Mouse (Mus musculus) kidney, adult 2 months (tissue): Measurements from ENCODE around the gene Htr5b.

Experiments used
- CTCF ChIP-seq: fragments of 200-500 bp; conservative IDR thresholded peaks from 2 replicates; pipeline ENCODE4 v1.5.1; 2011; ENCODE audit warnings: low read depth, mild to moderate bottlenecking, control low read depth, low read length, moderate library complexity, mixed read lengths; ENCODE audit not compliant: insufficient read depth, insufficient read length
- POLR2A ChIP-seq: fragments of 200-500 bp; IDR thresholded peaks from one replicate; pipeline ENCODE4 v1.6.1; 2011; ENCODE audit warnings: low read depth, low read length, control low read depth

GRCm38 (mm10) chr1:121483091-121483490 is 45.2 kb downstream of the Htr5b start:
- no peak for TF ChIP-seq CTCF
- no peak for TF ChIP-seq POLR2A
